Mouse (Mus musculus): Measurements from ENCODE around the gene Dohh. TPM values are rescaled to one million over a fixed set of nuclear protein-coding genes. Genes with fewer than 3 reads are reported as not detected.

The Dohh gene
- total and polyA plus RNA-seq, 3 experiments: 78.2 to 131 (median 81.7) TPM

GRCm38 (mm10) chr10:81356991-81357844 is 27.0 kb upstream of the Dohh start, which contains the start of gene Mfsd12 (continued):
- no peak for TF ChIP-seq ZC3H11A (IDR thresholded peaks at IDR 0.05; ENCODE audit: low read depth, low read length)
- TF ChIP-seq SMC3 (IDR thresholded peaks at IDR 0.05; ENCODE audit: low read depth, low read length): no peak
- peak; percentile 64 for TF ChIP-seq TCF12 (IDR thresholded peaks at IDR 0.05; ENCODE audit: low read depth, low read length)
- 0 out of 2 replicates have a peak, but pooled peaks have one; percentile 47 for TF ChIP-seq E2F4 (IDR thresholded peaks at IDR 0.05; ENCODE audit: insufficient replicate concordance, low read depth, low read length)

GRCm38 (mm10) chr10:81358209-81358608 is 26.0 kb upstream of the Dohh start:
- Histone ChIP-seq H3K9me3 (replicated peaks; ENCODE audit: low read length) (no peaks in the 10 kb centered on the region), H3K36me3 (replicated peaks in 1 of 2; ENCODE audit: control insufficient read depth in 1 of 2, insufficient read depth in 1 of 2, low read length in 1 of 2) (peaks cover 23 to 38% of the 10 kb centered on the region in 2 experiments), H3K27me3 (replicated peaks) (no peaks in the 10 kb centered on the region), H3K27ac (ENCODE audit: insufficient read depth, low read depth) (no peak overlapping the region), H3K9ac (ENCODE audit: insufficient read depth, low read depth) (peak overlapping the region; percentile 72), H3K4me1 (ENCODE audit: control insufficient read depth in 1 of 2, insufficient read depth in 2 of 2) (peaks cover 29 to 74% of the 10 kb centered on the region in 2 experiments), H3K4me2 (ENCODE audit: insufficient read depth, low read depth, poor library complexity, severe bottlenecking) (peak overlapping the region; percentile 74), H3K4me3 (replicated peaks in 1 of 3; ENCODE audit: low read depth in 2 of 3, low read length in 2 of 3, poor library complexity in 1 of 3) (peak overlapping the region; percentile 81 to 92 (median 92)), H3K79me2 (replicated peaks; ENCODE audit: control insufficient read depth, extremely low read depth, insufficient read depth, poor library complexity, severe bottlenecking) (no peaks in the 10 kb centered on the region; the same call in 1 of the 2 replicates)
- in situ Hi-C loops (cut with MboI; ENCODE audit: low pct_ligation_motif_present, low pct_unique_long_range_greater_than_20kb, low sequenced_read_pairs): loop anchor here (10.0 kb wide), 1 partner anchor 163 kb away; no protein-coding TSS in a partner anchor
- dilution Hi-C loops (cut with MboI; ENCODE audit: extremely low pct_ligation_motif_present, extremely low pct_unique_long_range_greater_than_20kb, low sequenced_read_pairs): no loop called here
- DNase-seq (ENCODE audit: extremely low read depth): no peak
- TF ChIP-seq MAZ (IDR thresholded peaks at IDR 0.05; ENCODE audit: low read depth, low read length) (no peak), CHD2 (IDR thresholded peaks at IDR 0.05; ENCODE audit: low read length) (0 out of 2 replicates have a peak, but pooled peaks have one; percentile 16)

- no peak for DNase-seq (ENCODE audit: extremely low read depth)
- in situ Hi-C loops (cut with MboI; ENCODE audit: low pct_ligation_motif_present, low pct_unique_long_range_greater_than_20kb, low sequenced_read_pairs): loop anchor here (10.0 kb wide), 1 partner anchor 164 kb away; no protein-coding TSS in a partner anchor
- Histone ChIP-seq H3K9me3 (replicated peaks; ENCODE audit: low read length) (no peaks in the 10 kb centered on the region), H3K27ac (ENCODE audit: insufficient read depth, low read depth) (no peak overlapping the region), H3K79me2 (replicated peaks; ENCODE audit: control insufficient read depth, extremely low read depth, insufficient read depth, poor library complexity, severe bottlenecking) (no peaks in the 10 kb centered on the region; the same call in 1 of the 2 replicates), H3K27me3 (replicated peaks) (no peaks in the 10 kb centered on the region), H3K4me1 (ENCODE audit: control insufficient read depth in 1 of 2, insufficient read depth in 2 of 2) (peaks cover 35 to 80% of the 10 kb centered on the region in 2 experiments), H3K4me3 (replicated peaks in 1 of 3; ENCODE audit: low read depth in 2 of 3, low read length in 2 of 3, poor library complexity in 1 of 3) (peak overlapping the region in 1 of 3 experiments; percentile 92), H3K36me3 (replicated peaks in 1 of 2; ENCODE audit: control insufficient read depth in 1 of 2, insufficient read depth in 1 of 2, low read length in 1 of 2) (peaks cover 26 to 45% of the 10 kb centered on the region in 2 experiments), H3K9ac (ENCODE audit: insufficient read depth, low read depth) (no peak overlapping the region), H3K4me2 (ENCODE audit: insufficient read depth, low read depth, poor library complexity, severe bottlenecking) (peak overlapping the region; percentile 74)
- dilution Hi-C loops (cut with MboI; ENCODE audit: extremely low pct_ligation_motif_present, extremely low pct_unique_long_range_greater_than_20kb, low sequenced_read_pairs): no loop called here
- TF ChIP-seq MYC (IDR thresholded peaks at IDR 0.05; ENCODE audit: low read depth, low read length): no peak
- TF ChIP-seq MAFK (IDR thresholded peaks at IDR 0.05; ENCODE audit: insufficient replicate concordance, low read length): no peak
These were observed 25.4 kb upstream of the Dohh start for GRCm38 (mm10) chr10:81358841-81359240.

Data from CH12.LX (cell line).